Mouse (Mus musculus): ENCODE data around the gene Arhgdib.

DNA sequence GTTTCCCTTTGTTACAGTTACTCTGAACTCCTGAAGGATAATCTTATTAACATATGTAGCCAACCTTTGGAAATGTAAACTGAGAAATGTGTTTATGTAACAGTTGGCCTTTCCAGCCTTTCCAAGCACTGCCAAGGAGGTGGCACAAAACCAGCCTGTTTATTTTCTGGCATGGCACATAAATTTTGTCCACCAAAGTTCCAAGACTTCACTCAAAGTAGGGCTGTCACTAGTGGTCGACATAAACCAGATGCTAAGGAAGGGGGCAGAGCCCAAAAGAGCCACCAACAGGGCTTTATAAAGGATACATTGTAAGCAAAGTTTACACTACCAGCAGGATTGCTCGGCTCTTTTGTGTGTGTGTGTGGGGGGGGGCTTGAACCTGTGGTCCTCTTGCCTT, 23.8 kb downstream of the Arhgdib start:
- no peak for TF ChIP-seq CTCF (IDR thresholded peaks at IDR 0.05; ENCODE audit: extremely low read depth, insufficient read length, insufficient replicate concordance, low read depth, low read length)
- TF ChIP-seq POLR2A (IDR thresholded peaks at IDR 0.05; ENCODE audit: low read depth, low read length) = no peak
